Mouse (Mus musculus) left cerebral cortex, postnatal 14 days (tissue): ENCODE measurements around the gene Spag9. TPM values are rescaled to one million over a fixed set of nuclear protein-coding genes. Genes with fewer than 3 reads are reported as not detected.
A peak's percentile ranks its signal among the peaks of the same experiment; 100 is the strongest.

Experiments used
- DNase-seq, 2 experiments: peaks; one replicate each; pipeline ENCODE4 v3.0.0; 2021 to 2022; ENCODE audit warnings: low spot score in 2 of 2, mixed read lengths in 1 of 2
- intact Hi-C: fragments of 180-260 bp; cut with DNase I; formaldehyde crosslinking; loops from one replicate; pipeline ENCODE4 v1.15.1; 2025
- total RNA-seq, 2 experiments: library from RNA; stranded (reverse); gene quantifications; 2 replicates each; pipeline ENCODE4 v1.2.3; 2021

Gene Spag9
- total RNA-seq, 2 experiments from 2014 or later: 257 to 273 TPM

DNA sequence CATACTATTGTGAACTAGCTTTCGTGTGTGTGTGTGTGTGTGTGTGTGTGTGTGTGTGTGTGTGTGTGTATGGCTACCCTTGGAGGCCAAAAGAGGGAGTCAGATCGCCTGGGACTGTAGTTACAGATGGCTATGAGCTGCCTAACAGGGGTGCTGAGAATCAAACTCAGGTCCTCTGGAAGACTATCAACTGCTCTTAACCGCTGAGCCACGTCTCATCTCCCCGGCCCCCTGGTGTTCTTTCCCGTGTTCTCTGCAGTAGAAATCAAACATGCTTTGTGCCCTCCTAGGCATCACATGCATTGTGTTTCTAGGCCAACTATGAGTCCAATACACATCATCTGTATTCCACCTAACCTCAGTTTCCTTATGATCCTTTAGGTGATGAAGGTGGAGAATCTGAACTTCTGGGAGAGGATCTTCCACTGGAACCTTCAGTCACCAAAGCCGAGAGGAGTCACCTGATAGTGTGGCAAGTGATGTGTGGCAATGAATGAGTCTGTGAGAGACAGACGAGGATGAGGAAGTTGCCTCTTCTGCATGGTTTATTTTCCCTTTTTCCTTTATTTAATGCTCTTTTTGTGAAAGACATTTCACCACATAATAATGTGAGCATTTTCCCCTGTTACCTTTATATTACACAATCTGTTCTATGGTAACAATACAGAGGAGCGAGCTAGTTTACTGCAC, 126.6 kb downstream of the Spag9 start:
- intact Hi-C loops: no loop called here
- no peak for DNase-seq

DNA sequence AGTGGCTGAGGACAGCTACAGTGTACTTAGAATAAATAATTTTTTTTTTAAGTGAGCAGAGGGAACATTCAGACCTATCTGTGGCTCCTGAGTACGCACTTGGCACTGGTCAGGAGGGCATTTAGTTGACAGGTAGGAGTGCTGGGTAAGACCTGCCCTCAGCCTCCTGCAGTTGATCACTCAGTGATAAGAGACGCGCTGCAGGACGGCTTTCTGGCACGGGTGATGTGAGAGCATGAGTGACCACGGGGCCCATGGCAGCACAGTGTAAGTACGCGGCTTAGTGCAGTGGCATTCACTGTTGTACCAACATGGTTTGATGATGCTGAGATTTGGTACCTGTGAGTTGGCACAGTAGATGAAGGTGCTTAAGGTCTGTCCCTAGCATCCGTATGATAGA, 130.8 kb downstream of the Spag9 start:
- DNase-seq: no peak
- intact Hi-C loops: loop anchor here (5.0 kb wide), 2 partner anchors 101 to 361 kb away; partner anchors contain the start of gene Spata20

DNA sequence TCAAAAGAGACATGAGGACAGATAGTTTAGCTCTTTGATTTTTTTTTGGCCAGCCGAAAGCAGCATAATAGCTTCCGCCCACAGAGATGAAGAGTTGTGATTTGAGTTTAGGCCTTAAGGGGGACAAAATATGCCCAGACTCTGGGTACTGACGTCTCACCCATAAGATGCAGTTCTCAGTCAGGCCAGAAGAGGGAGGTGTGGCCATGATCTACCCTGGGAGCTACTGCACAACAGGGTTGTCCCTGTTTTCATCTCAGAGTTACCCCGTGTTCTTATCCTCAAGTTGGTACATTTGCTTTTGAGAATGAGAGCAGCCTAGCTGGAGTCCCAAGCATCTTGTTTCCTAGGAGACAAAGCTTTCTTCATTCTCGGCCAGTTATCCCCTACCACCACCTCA, 132.1 kb downstream of the Spag9 start:
- intact Hi-C loops: loop anchor here (2.0 to 5.0 kb wide), 3 partner anchors 99 to 359 kb away; partner anchors contain the start of gene Spata20
- peak; percentile 90 to 95 for DNase-seq

DNA sequence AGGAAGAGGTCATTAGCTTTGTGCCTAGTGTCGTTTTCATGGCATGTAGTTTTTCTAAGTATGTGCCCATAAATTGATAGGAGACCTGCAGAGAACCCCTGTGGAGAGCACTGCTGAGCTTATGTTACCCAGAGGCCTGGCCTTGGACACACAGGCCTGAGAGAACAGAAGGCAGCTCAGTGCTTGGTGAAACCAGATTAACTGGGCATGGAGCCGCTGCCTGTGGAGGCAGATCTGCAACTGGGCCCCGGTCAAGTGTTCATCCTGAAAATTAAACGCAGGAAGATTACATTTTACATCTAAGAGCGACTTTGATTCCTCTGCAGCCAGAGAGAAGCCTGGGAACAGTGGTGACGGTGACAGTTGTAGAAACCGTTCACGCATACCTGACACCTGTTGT, 132.6 kb downstream of the Spag9 start:
- DNase-seq: no peak
- intact Hi-C loops: loop anchor here (2.0 to 5.0 kb wide), 3 partner anchors 99 to 359 kb away; partner anchors contain the start of gene Spata20

DNA sequence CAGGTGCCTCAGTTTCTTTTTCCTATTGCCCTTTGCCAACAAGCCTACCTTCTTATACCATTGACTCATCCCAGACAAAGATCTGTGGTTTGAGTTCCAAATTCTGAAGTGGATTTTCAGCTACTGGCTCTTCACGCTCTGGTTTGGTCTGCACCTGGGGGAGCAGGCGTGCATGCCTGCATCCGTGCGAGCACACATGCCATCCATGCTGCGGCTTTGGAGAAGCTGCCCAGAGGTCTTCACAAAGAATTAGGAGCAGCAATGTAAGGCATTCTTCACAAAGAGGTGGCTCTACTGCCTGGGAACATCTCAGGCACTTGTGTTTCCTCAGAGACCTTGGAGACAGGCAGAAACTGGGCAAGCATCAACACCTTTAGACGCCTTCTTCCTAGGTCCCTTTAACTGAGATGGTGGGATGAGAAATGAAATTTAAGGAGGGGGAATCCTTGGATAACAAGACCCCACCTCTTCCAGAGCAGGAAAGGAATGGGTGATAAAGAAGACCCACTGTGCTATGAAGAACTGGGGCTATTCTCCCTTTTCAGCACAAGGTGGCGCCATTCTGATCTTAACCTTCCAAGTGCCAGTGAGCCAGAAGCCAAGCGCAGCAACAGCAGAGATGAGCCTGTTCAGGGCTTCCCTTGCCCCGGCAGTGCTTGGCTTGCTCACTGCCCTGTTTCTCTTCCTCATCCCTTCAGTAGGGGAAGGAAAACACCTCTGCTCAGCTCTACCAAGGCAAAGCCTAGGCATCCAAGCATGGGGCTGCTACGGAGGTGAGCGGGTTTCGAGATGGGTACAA, 133.6 kb downstream of the Spag9 start:
- intact Hi-C loops: loop anchor here (2.0 to 5.0 kb wide), 3 partner anchors 98 to 358 kb away; partner anchors contain the start of gene Spata20
- peak; percentile 77 to 87 for DNase-seq

DNA sequence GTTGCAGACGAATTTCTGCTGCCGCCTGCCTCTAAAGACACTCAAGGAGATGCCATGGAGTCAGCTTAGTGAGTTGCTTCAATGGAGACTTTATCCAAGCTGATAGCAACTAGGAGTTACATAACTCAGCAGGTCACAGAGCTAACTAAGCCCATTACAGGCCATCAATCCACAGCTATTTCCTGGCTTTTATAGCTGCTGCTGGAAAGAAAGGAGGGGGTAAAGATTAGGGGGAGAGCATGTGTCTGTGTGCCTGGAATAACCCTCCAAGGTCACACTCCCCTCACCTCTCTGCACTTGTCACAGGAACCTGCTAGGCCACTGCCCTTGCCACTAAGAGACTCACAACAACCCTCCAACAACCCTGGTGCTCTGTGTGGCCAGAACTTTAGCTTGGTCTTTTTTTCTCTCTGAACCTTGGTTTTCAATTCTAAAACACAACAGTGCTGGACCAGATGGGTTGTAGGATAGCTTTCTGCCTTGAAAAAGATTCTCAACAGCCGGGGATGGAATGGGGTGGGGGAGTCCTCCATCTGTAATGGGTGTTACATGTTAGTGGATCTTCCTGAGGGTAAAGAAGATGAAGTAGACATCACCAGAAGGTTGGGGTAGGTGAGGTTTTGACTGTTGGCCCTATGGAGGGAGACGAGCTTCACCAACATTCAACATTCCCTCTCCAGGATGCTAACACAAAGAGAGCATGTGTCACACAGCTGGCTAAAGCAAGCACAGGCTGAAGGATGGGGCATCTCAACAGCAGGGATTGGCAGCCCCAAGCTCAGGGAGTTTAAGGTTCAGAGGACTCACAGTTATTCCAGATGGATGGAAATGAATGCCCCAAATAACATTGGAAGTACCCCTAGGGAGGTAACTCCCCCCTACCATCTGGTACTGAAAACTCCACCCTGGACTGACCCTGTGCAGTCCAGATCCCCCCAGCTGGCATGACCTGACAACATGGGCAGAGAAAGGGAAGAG, 134.5 kb downstream of the Spag9 start:
- DNase-seq: no peak
- intact Hi-C loops: no loop called here

DNA sequence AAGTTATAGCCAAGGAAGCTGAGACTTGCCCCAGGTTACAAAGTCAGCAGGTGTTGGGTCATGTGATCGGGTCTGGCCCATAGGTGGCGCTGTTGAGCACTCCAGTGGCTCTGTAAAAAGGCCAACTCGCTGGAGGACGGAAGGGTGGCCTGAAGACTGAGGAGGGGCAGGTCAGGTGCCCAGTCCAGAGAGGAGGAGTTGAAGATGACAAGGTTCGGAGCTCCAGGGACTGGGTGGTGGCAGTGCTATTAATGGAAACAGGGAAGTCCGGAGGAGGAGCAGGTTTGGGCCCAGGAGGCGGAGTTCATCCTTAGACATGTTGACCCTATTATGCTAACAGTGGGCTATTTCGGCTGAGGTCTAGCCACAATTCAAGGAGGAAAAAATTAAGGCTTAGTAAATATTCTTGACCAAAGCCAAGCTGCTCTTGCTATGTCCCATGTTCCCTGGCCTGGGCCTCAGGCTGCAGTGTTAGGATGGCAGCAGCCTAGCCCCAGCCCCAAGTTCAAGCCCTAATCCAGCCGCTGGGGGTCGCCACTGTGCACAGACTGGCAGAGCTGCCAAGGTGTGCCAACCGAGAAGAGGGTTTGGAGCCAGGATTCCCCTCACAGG, 137.6 kb downstream of the Spag9 start:
- peak; percentile 75 to 80 for DNase-seq
- intact Hi-C loops: loop anchor here (1.0 kb wide), 1 partner anchor 77 kb away; no protein-coding TSS in a partner anchor

DNA sequence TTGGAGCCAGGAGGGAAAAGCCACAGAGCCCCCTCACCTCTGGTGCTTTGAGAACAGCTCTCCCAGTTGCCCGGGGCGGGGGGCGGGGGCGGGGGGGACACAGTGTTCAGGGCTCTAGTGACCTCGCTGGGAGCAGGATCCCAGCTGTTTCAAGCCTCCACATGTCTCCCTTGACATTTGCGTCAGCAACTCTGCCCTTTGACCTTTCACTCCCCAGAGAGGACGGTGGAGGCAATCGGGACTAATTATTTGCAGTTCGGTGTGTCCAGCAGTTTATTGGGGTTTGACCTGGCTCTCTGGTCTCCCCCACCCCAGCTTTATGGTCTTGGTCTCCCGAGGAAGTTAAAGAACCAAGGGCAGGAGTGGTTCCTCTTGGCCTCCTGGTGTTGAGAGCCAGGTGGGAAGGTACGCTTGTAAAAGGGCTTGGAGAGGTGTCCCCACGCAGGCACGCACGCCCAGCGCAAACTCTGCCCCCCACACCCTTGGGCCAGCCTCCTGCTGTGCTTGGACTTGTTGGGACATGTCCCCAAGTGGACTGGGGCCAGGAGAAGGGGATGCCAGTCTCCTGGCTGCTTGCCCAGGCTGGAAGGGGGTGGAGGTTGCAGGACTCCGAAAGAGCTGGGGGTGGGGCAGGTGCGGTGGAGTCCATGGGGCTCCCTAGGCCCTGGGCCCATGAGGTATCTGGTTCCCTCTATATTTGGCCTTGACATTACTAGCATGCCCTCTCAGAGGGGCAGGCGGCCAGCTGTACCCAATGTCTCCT, 138.4 kb downstream of the Spag9 start:
- intact Hi-C loops: no loop called here
- no peak for DNase-seq

DNA sequence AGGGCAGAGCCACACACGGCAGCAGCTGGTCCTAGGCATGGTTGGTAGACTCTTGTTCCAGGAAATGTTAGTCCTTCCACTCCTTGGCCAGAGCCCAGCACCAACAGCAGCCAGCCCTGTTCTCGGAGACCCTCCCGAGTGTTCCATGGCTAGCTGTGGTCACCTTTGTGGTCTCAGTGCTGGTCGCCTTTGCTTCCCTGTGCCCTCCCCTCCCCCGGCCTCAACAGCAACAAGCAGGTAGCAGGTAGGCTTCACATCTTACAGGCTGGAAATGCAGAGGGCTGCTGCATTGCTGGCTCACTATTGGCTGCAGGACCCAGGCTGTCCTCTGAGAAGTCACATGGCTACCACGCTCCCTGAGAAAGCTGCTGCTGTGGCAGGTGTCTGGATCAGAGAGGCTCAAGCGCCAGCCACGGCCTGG, 139.7 kb downstream of the Spag9 start:
- DNase-seq: no peak
- intact Hi-C loops: no loop called here

DNA sequence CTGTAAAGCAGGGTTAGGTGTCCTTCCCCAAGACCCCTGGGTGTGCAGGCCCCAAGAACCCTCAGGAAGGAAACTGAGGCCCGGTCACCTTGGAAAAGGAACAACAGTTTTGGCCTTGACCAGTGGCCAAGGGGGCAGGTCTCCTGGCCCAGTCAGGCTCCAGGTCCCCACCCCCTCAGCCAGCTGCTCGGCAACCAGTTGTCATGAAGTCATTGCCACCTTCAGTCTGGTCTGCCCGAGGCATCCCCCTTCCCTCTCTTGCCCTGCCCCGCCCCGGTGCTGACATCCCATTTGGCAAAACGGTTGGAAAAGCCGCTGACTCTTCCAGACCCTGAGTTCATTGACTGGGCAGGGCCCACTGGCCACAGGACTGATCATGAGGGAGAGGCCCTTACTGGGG, 140.8 kb downstream of the Spag9 start:
- DNase-seq: no peak
- intact Hi-C loops: no loop called here

DNA sequence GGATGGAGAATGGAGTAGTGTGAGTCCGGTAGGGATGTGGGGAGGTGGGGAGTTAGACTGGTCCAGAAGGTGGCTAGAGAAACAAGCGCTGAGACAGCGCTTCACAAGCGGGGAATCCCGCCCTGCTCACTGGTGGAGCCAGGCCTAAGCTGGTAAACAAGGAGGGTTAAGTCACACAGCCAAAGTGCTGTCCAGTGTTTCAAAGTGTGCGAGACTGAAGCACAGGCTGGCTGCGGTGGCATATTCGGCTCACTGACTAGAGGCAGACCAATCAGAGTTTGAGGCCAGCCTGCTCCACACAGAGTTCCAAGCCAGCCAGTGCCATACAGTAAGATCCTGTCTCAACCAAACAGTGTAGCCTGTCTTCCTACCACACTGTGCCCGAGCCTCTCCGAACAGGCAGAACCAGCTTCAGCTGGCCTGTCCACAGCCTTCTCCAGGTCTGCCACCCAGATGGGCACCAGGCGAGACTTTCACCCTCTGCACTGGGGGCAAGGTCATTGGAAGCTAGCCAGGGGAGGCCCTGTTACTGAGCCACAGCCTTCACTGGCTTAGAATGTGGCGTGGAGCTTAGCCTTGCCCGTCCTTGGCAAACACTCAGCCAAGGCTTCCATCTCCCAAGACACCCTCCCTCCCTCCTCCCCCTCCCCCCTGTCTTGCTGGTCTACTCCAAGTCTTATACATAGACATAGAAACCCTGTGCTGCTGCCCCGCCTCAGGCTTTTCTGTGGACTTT, 141.6 kb downstream of the Spag9 start:
- intact Hi-C loops: no loop called here
- peak in 1 of 2 experiments; percentile 47 for DNase-seq

DNA sequence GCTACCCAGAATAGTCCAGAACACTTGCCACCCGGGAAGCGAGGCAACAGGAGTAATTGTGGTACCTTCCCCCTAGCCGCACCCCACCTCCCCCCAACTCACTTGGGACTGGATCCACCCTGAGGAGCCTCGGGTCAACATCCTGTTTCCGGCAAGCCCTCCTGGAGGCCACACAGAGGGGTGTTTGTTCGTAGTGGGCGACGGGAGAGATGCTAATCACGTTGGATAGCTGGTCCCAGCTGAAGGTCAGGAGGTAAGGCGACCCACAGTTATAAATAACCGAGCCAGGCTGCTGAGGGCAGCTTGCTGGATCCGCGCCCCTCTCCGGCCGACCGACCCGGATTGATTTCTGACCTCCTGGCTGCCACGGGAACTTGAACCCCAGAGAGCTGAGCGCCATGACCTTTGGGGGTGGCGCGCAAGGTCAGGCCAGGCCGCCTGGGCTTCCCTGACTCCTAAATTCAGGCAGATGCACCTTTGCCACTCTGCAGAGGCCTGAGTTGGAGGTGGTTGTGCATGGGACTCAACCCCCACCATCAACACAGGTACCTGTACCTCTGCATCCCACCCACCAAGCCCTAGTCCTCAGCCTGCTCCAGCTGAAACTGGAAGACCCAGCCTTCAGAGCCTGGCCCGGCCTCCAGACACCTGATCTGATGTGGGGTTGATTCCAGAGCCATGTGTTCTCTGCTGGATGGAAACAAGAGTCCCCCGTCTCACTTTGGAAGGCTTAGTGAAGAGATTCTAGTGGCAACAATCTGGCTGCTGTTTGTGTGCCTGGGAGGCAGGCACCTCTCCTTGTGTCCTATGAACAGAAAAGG, 142.7 kb downstream of the Spag9 start:
- no peak for DNase-seq
- intact Hi-C loops: no loop called here

DNA sequence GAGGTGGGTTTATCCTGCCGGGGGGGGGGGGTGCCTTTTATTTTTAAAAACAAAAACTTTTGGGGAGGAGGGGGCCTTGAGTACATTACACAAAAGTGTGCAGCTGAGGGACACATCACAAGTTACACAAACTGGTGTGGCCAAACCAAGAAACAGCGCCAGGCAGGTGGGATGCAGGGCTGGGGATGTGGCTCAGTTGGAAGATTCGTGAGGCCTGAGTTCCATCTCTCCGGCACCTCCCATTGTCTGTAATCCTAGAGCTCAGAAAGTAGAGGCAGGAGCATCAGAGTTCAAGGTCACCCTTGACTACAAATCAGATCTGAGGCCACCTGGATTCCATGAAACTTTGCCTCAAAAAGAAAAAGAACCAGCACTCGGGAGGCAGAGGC, 143.3 kb downstream of the Spag9 start:
- intact Hi-C loops: no loop called here
- no peak for DNase-seq

DNA sequence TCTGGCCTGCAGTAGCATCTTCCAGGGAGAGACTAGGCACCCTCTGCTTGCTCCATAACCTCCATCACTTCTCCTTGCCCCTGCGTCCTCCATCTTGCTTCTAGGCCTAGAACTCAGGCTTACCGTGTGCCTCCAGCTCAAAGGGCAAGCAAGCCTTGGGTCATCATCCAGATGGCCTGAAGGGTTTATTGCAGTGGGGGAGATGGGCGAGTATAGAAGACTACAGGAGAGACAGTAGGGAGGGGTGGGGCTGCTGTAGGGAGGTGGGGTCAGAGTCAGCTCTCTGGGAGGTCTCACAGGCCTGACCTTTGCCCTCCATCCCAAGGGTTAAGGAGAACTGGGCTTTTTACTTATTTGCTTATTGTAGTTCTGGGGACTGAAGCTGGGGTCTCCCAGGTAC, 144.6 kb downstream of the Spag9 start:
- intact Hi-C loops: no loop called here

DNA sequence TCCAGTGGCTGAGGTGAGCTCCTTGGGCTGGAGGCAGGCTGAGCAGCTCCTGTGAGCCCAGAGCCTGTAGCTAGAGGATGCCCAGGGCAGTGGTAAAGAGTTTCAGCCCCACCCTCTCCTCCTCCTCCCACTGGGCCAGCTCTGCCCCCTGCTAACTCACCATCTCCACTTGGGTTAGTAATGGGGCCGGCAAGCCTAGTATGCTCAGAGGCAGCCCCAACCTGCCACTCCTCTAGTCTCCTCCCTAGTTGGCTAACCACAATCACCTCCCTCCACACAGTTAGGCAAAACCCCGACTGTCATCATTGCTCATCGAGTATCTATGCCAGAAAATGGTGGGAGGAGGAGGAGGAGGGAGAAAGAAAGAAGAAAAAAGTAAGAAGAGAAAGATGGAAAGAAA, 145.7 kb downstream of the Spag9 start:
- intact Hi-C loops: no loop called here

More for the DNA sequence above, 144.6 kb downstream of the Spag9 start:
- no peak for DNase-seq

DNA sequence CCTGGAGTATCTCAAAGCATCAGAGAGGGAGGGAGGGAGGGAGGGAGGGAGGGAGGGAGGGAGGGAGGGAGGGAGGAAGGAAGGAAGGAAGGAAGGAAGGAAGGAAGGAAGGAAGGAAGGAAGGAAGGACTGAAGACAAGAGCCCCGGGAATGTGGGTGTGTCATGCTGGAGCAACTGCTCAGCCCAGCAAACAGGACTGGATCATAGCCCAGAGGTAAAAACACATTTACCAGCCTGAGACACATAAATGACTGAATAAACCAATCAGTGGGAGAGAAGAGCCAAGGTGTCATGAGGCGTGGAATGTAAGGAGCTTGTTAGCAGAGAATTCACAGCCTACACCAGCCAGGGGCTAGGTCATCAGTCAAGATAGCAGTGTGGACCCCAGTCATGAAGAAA, 147.4 kb downstream of the Spag9 start:
- no peak for DNase-seq
- intact Hi-C loops: no loop called here

More for the DNA sequence above, 145.7 kb downstream of the Spag9 start:
- no peak for DNase-seq
